Mouse (Mus musculus): ENCODE measurements around the gene Gm6034. TPM values are rescaled to one million over a fixed set of nuclear protein-coding genes. Genes with fewer than 3 reads are reported as not detected.
"Not testable (repeated sequence)": the region's sequence is repeated elsewhere in the genome, so short reads cannot be mapped to it uniquely, and the experiment has no call there.

Gm6034 gene
- polyA plus RNA-seq, 1 experiment from 2014 or later: not detected

DNA sequence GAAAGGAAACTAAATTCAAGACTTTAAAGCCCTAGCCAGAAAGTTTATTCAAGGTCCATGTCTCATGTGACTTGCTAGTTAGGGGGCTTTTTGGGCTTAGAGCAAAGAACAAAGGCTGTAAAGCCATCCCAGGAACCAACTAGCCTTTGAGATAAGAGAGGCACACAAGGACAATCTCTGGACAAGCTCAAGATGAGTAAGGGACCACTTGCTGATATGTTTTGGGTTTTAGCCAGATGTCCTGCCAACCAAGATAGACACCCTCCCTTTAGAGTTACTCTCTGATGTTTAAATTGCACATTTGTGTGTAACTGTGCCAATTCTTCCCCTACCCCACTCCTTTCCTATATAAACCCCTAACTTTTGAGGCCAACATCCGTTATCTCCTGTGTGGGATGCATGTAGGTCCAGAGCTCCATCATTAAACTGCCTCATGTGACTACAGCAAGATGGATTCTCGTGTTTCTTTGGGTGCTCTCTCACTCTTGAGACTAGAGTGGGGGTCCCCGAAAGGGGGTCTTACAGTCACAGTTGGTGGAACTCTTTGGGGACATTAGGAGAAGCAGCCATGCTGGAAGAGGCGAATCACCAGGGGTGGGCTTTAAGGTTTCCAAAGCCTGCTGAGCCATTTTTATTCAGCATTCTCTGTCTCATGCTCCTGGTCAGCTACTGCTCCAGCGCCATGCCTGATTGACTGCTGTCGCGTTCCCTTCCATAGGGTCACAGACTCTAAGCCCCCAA is 13.7 kb upstream of the Gm6034 start:
- TF ChIP-seq CTCF (IDR thresholded peaks at IDR 0.05): no peak
- no peak for TF ChIP-seq EP300 (IDR thresholded peaks at IDR 0.05)
- DNase-seq (ENCODE audit: low spot score) (no peak), ATAC-seq (no peak)
- Histone ChIP-seq H3K9ac (replicated peaks; ENCODE audit: low read depth) (no peak overlapping the region), H3K9me3 (ENCODE audit: low read length) (no peaks in the 10 kb centered on the region), H3K27ac (ENCODE audit: low read length) (no peak overlapping the region), H3K4me3 (ENCODE audit: low read depth, low read length) (no peak overlapping the region), H3K27me3 (replicated peaks; ENCODE audit: insufficient read depth, low read length) (no peaks in the 10 kb centered on the region), H3K36me3 (ENCODE audit: insufficient read depth, low read length) (no peaks in the 10 kb centered on the region), H3K4me2 (replicated peaks; ENCODE audit: low read depth, low read length) (no peak overlapping the region), H3K4me1 (ENCODE audit: insufficient read depth, low read depth, low read length) (peaks cover 3% of the 10 kb centered on the region; the same call in 1 of the 2 replicates)
- WGBS: 85% methylated on average over 7 of the region's 7 CpGs

DNA sequence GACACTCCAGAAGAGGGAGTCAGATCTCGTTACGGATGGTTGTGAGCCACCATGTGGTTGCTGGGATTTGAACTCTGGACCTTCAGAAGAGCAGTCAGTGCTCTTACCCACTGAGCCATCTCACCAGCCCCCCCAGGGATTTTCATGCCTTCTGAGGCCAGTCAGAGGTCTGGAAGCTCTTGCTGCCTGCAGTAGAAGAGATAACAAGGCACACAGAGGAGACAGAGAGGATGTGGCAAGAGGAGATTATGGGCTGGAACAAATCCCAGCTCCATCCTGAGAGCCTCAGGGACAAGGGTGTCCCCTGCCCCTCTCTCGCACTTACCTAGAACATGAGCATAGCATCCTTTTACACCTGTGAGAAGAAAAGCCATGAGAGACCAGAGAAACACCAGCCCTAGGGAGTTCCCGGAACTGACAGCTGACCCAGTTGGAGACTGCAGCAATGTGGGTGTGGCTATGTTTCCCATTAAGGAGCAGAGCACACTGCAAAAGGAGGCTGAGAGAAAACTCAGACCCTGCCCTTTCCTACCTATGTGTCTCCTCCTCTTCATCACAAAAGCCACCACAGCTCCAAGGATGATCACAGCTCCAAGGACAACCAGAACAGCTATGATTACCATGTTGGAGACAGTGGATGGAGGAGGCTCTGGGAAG is 12.6 kb upstream of the Gm6034 start:
- not testable (repeated sequence) for H3K27me3 ChIP-seq (replicated peaks; ENCODE audit: insufficient read depth, low read length); H3K4me1 ChIP-seq (ENCODE audit: insufficient read depth, low read depth, low read length); H3K9ac ChIP-seq (replicated peaks; ENCODE audit: low read depth); H3K4me2 ChIP-seq (replicated peaks; ENCODE audit: low read depth, low read length); H3K9me3 ChIP-seq (ENCODE audit: low read length); H3K36me3 ChIP-seq (ENCODE audit: insufficient read depth, low read length); H3K4me3 ChIP-seq (ENCODE audit: low read depth, low read length); H3K27ac ChIP-seq (ENCODE audit: low read length); DNase-seq (ENCODE audit: low spot score); ATAC-seq
- WGBS: 62% methylated on average over 2 of the region's 4 CpGs

DNA sequence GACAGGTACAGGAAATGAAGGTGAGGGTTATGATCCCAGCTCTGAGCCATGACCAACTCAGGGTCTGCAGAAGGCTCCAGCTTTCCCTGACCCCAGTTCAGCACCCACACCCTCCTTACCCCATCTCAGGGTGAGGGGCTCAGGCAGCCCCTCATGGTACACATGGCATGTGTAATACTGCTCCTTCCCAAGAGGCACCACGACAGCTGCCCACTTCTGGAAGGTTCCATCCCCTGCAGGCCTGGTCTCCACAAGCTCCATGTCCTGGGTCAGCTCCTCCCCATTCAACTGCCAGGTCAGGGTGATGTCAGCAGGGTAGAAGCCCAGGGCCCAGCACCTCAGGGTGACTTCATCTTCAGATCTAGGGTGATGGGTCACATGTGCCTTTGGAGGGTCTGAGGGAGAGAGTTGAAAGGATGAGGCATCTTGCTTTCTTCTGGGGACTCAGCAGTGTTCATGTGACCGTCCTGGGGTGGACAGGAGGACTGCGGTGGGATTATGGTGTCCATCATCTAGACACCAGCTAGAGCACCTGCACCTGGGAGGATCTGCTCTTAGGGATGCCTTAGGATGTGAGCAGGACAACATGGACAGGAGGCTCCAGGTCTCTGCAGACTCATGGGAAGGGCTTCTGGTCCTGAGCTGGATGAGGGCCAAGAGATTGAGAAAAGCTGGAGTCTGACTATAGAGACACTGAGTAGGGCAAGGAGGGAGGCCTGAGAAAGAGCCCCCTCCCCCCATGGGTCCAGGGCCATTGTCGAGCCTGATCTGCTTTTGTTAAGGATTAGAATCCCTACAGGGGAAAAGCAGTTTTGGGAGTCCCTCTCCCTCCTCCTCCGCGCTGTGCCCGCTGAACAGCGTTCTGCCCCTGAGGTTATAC is 11.8 kb upstream of the Gm6034 start:
- not testable (repeated sequence) for DNase-seq (ENCODE audit: low spot score); H3K27me3 ChIP-seq (replicated peaks; ENCODE audit: insufficient read depth, low read length); H3K4me1 ChIP-seq (ENCODE audit: insufficient read depth, low read depth, low read length); H3K36me3 ChIP-seq (ENCODE audit: insufficient read depth, low read length); H3K9ac ChIP-seq (replicated peaks; ENCODE audit: low read depth); H3K9me3 ChIP-seq (ENCODE audit: low read length); H3K27ac ChIP-seq (ENCODE audit: low read length)
- peak overlapping the region; percentile 61 for H3K4me3 ChIP-seq (ENCODE audit: low read depth, low read length)
- WGBS: 44% methylated on average over 8 of the region's 8 CpGs
- peak overlapping the region; percentile 67 for H3K4me2 ChIP-seq (replicated peaks; ENCODE audit: low read depth, low read length)
- ATAC-seq: 0 out of 2 replicates have a peak, but pooled peaks have one; percentile 3

DNA sequence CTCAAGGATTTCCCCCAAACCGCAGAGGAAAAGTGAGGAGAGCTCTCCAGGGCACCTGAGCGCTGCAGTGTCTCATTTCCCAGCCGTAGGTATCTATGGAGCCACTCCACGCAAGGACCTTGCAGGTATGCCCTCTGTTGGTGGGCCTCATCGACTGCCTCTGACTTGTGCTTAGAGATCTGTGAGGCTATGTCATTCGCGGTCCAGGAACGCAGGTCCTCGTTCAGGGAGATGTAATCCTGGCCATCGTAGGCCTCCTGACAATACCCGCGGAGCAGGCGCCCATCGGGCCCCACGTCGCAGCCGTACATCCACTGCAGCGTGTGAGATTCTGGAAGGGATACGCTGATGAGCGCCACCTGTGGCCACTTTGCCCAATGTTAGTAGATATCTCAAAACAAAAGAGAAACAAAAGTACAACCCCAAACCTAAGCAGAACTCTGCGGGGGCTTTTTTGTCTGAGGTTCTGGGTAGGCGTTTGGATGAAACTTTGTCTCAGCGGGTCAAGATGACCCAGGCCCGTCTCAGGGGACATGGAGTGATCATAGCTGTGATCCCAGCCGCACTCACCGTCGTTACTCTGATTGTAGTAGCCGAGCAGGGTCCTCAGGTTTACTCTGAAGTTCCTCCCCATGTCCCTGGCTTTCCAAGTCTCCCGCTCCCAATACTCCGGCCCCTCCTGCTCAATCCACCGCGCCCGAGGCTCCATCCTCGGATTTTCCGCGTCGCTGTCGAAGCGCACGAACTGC is 11.0 kb upstream of the Gm6034 start:
- peak; percentile 63 for TF ChIP-seq CTCF (IDR thresholded peaks at IDR 0.05)
- not testable (repeated sequence) for H3K36me3 ChIP-seq (ENCODE audit: insufficient read depth, low read length); H3K9me3 ChIP-seq (ENCODE audit: low read length); H3K27me3 ChIP-seq (replicated peaks; ENCODE audit: insufficient read depth, low read length); H3K4me1 ChIP-seq (ENCODE audit: insufficient read depth, low read depth, low read length)
- 4% methylated on average over 40 of the region's 40 CpGs for WGBS
- Histone ChIP-seq H3K4me3 (ENCODE audit: low read depth, low read length) (peak overlapping the region; percentile 61), H3K27ac (ENCODE audit: low read length) (peak overlapping the region; percentile 26; the same call in 1 of the 2 replicates), H3K4me2 (replicated peaks; ENCODE audit: low read depth, low read length) (peak overlapping the region; percentile 67), H3K9ac (replicated peaks; ENCODE audit: low read depth) (peak overlapping the region; percentile 64)
- ATAC-seq (peak; percentile 77), DNase-seq (ENCODE audit: low spot score) (peak; percentile 59)

DNA sequence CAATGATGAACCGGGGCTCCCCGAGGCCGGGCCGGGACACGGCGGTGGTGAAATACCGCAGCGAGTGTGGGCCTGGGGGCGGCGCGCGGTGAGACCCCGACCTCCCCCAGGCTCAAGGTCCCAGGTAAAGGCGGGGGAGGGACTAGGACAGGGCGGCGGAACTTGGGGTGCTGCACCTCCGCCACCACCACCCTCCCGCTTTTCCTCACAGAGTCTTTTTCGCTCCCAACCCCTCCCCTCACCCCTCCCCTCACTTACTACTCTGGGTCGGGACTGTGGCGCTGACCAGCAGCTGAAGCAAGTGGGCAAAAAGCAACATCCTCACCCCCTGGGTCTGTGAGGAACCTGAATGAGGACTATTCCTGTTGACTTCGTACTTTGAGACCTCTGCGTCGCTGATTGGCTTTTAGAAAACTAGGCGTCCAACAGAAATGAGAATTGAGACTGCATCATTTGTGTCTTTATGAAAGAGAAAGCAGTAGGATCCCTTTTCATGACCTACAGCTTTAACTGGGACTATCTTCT is 10.3 kb upstream of the Gm6034 start, which contains the start of gene H2-T23:
TSS of gene H2-T23 (minus strand) at position 505 of the 525 bp plus-strand sequence.
- H3K36me3 ChIP-seq (ENCODE audit: insufficient read depth, low read length); H3K27me3 ChIP-seq (replicated peaks; ENCODE audit: insufficient read depth, low read length); H3K9me3 ChIP-seq (ENCODE audit: low read length); H3K4me1 ChIP-seq (ENCODE audit: insufficient read depth, low read depth, low read length): not testable (repeated sequence)
- 3% methylated on average over 15 of the region's 25 CpGs for WGBS
- DNase-seq (ENCODE audit: low spot score): peak; percentile 84
- peak within 1 kb of the TSS; percentile 26; the same call in 1 of the 2 replicates for H3K27ac ChIP-seq (ENCODE audit: low read length)
- H3K4me2 ChIP-seq (replicated peaks; ENCODE audit: low read depth, low read length): peak within 1 kb of the TSS; percentile 67
- H3K9ac ChIP-seq (replicated peaks; ENCODE audit: low read depth): peak within 1 kb of the TSS; percentile 64
- peak within 1 kb of the TSS; percentile 61 for H3K4me3 ChIP-seq (ENCODE audit: low read depth, low read length)
- peak; percentile 73 for ATAC-seq

DNA sequence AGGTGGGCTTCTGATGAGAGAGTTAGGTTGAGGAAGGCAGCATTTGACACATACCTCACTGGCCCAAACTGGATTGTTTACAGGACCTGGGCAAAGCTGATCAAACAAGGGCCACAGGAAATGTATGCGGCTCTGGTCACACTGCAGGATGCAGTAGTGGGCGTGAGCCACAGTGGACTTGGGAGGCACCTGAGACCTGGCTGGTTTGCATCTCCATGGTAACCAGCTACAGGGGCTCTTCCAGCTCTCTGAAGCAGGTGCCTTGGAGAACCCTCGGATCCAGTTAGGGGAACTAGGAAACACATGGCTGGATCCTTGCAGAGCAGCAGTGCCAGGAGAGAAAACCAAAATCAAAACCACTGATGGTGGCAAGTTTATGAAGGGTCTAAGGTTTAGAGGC is 8.2 kb upstream of the Gm6034 start:
- not testable (repeated sequence) for H3K27ac ChIP-seq (ENCODE audit: low read length); H3K36me3 ChIP-seq (ENCODE audit: insufficient read depth, low read length); H3K4me3 ChIP-seq (ENCODE audit: low read depth, low read length); H3K9ac ChIP-seq (replicated peaks; ENCODE audit: low read depth); H3K27me3 ChIP-seq (replicated peaks; ENCODE audit: insufficient read depth, low read length); ATAC-seq; H3K9me3 ChIP-seq (ENCODE audit: low read length); H3K4me1 ChIP-seq (ENCODE audit: insufficient read depth, low read depth, low read length); DNase-seq (ENCODE audit: low spot score); H3K4me2 ChIP-seq (replicated peaks; ENCODE audit: low read depth, low read length)
- 34% methylated on average over 3 of the region's 3 CpGs for WGBS

All from lung, postnatal 0 days (tissue).